Mouse (Mus musculus) inflammation-experienced regulatory T-cells, adult 6 months (primary cell): ENCODE results near the gene Fgf16. TPM values are rescaled to one million over a fixed set of nuclear protein-coding genes. Genes with fewer than 3 reads are reported as not detected.

Experiments used
- ATAC-seq: one replicate; pipeline ENCODE4 v1.8.0; 2017
- polyA plus RNA-seq, 3 experiments: library from polyadenylated mRNA; unstranded; fragments of 100-300 nt; shearing (Covaris generic); gene quantifications; one replicate each; pipeline ENCODE4 v1.2.1; 2017

Fgf16 gene
- polyA plus RNA-seq = 1 to 10 TPM in 1 of 3 experiments, under 1 TPM in 1, not detected in 1; 0.34 to 1.2 TPM

- peak; percentile 39 for ATAC-seq
These were observed at the start of gene Fgf16 for GRCm38 (mm10) chrX:105764162-105765004. Gene Fgf16 (plus strand): TSS chrX:105764279.

GRCm38 (mm10) chrX:105714740-105715139 lies 49.3 kb upstream of the Fgf16 start:
- no peak for ATAC-seq

- peak; percentile 83 for ATAC-seq
These were observed 48.2 kb upstream of the Fgf16 start for GRCm38 (mm10) chrX:105715789-105716321.

- no peak for ATAC-seq
These were observed 45.7 kb upstream of the Fgf16 start for GRCm38 (mm10) chrX:105718388-105718787.

GRCm38 (mm10) chrX:105718943-105719342 lies 45.1 kb upstream of the Fgf16 start:
- ATAC-seq = no peak

GRCm38 (mm10) chrX:105724174-105724573 lies 39.9 kb upstream of the Fgf16 start:
- ATAC-seq = no peak

- ATAC-seq = no peak
These were observed 1.1 kb upstream of the Fgf16 start for GRCm38 (mm10) chrX:105762847-105763527.

- no peak for ATAC-seq
These were observed 467 bp upstream of the Fgf16 start for GRCm38 (mm10) chrX:105763612-105764011.

- peak; percentile 42 for ATAC-seq
These were observed 1.1 kb downstream of the Fgf16 start for GRCm38 (mm10) chrX:105765005-105765706.

GRCm38 (mm10) chrX:105766013-105766412 lies 1.9 kb downstream of the Fgf16 start:
- no peak for ATAC-seq

- no peak for ATAC-seq
These were observed 3.2 kb downstream of the Fgf16 start for GRCm38 (mm10) chrX:105767177-105767764.

- ATAC-seq = no peak
These were observed 3.9 kb downstream of the Fgf16 start for GRCm38 (mm10) chrX:105767932-105768331.

GRCm38 (mm10) chrX:105773281-105773680 lies 9.2 kb downstream of the Fgf16 start:
- ATAC-seq = no peak

- ATAC-seq = no peak
These were observed 30.8 kb downstream of the Fgf16 start for GRCm38 (mm10) chrX:105794806-105795403.

- no peak for ATAC-seq
These were observed 60.4 kb downstream of the Fgf16 start for GRCm38 (mm10) chrX:105824462-105824861.

Other genes with a start within 250 kb of the Fgf16 start
- 100 to 1,000 TPM; 269 to 465 (median 315) TPM for gene Atrx, start 165.1 kb downstream of the Fgf16 start, polyA plus RNA-seq
- 10 to 100 TPM; 28.5 to 45.3 (median 29.1) TPM for gene Magt1, start 247.6 kb downstream of the Fgf16 start, polyA plus RNA-seq